Mouse (Mus musculus) midbrain, embryonic 12.5 days (tissue): Measurements from ENCODE around the gene Ktn1. TPM values are rescaled to one million over a fixed set of nuclear protein-coding genes. Genes with fewer than 3 reads are reported as not detected.

Source experiments
- ATAC-seq: fragments of 200-750 bp; cut with Nextera tagmentation; 2 replicates; pipeline ENCODE4 v1.8.0; 2017; ENCODE audit warnings: low read depth, moderate TSS enrichment, moderate library complexity; ENCODE audit not compliant: low FRiP score
- H3K27ac ChIP-seq: fragments of 300-500 bp; sonication (generic); replicated peaks from 2 replicates; pipeline ENCODE4 v1.5.1; 2016; ENCODE audit warnings: mild to moderate bottlenecking
- H3K27me3 ChIP-seq: fragments of 300-500 bp; sonication (generic); 2 replicates; pipeline ENCODE4 v1.6.1; 2016; ENCODE audit warnings: mild to moderate bottlenecking
- H3K36me3 ChIP-seq: fragments of 300-500 bp; sonication (generic); 2 replicates; pipeline ENCODE4 v1.6.1; 2016
- H3K4me1 ChIP-seq: fragments of 300-500 bp; sonication (generic); 2 replicates; pipeline ENCODE4 v1.6.1; 2016
- H3K4me2 ChIP-seq: fragments of 300-500 bp; sonication (generic); replicated peaks from 2 replicates; pipeline ENCODE4 v1.6.1; 2016; ENCODE audit warnings: mild to moderate bottlenecking, moderate library complexity
- H3K4me3 ChIP-seq: fragments of 300-500 bp; sonication (generic); 2 replicates; pipeline ENCODE4 v1.5.1; 2016; ENCODE audit warnings: mild to moderate bottlenecking
- H3K9ac ChIP-seq: fragments of 300-500 bp; sonication (generic); replicated peaks from 2 replicates; pipeline ENCODE4 v1.6.1; 2016; ENCODE audit warnings: mild to moderate bottlenecking, moderate library complexity
- H3K9me3 ChIP-seq: fragments of 300-500 bp; sonication (generic); 2 replicates; pipeline ENCODE4 v1.6.1; 2016; ENCODE audit warnings: mild to moderate bottlenecking
- WGBS: fragments of 180-500 bp; shearing (Covaris S2); methylation state at CpG from one replicate; pipeline ENCODE4 v1.1.7; 2016; 5-methylcytosine and 5-hydroxymethylcytosine counted together
- polyA plus RNA-seq: library from polyadenylated mRNA; unstranded; fragments of >200 nt; fragmentation: Nextera tagmentation; extraction: Ambion mirVana; gene quantifications from 2 replicates; pipeline ENCODE4 v1.2.1, GENCODE M21; 2016

The Ktn1 gene
- polyA plus RNA-seq, 1 experiment from 2014 or later, result 93.2 TPM

DNA sequence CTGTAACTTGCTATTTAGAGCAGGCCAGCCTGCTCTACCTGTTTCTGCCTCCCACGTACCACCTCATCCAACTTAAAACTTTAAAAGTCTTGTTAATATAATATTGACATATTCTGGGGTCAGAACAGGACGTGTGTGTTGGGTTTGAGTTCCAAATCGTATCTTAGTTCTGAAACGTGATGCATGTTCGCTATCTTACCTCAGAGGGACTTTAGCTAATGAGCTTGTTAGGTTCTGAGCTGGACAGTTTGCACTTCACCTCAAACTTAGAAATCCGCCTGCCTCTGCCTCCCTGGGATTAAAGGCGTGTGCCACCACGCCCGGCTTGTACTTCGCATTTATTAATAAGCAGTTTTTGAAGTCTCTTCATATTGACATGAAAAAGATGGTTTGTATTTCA is 34.6 kb downstream of the Ktn1 start:
- Histone ChIP-seq H3K4me2 (no peak overlapping the region), H3K9ac (no peak overlapping the region), H3K36me3 (peaks cover 79% of the 10 kb centered on the region), H3K4me3 (no peak overlapping the region), H3K27me3 (no peaks in the 10 kb centered on the region), H3K9me3 (no peaks in the 10 kb centered on the region), H3K27ac (no peak overlapping the region), H3K4me1 (no peaks in the 10 kb centered on the region)
- ATAC-seq, result no peak
- WGBS, result 94% methylated on average over 10 of the region's 10 CpGs

DNA sequence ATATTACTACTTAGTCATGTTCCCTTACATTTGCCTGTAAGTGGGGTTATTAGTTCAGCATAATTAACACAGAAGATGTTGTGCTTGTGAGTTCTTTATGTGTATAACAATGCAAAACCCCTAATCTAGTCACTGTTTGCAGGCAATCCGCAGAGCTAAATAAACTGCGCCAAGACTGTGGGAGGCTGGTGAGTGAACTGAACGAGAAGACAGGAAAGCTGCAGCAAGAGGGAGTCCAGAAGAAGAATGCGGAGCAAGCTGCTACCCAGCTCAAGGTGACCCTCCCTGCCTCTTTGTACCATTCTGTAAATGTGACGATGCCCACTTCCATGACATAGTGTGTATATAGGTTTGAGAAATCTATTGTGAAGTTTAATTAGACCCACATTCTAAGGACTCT is 36.3 kb downstream of the Ktn1 start:
- Histone ChIP-seq H3K4me2 (no peak overlapping the region), H3K36me3 (peaks cover 71% of the 10 kb centered on the region), H3K4me3 (no peak overlapping the region), H3K9me3 (no peaks in the 10 kb centered on the region), H3K4me1 (no peaks in the 10 kb centered on the region), H3K27me3 (no peaks in the 10 kb centered on the region), H3K27ac (no peak overlapping the region), H3K9ac (no peak overlapping the region)
- WGBS, result 94% methylated on average over 5 of the region's 5 CpGs
- no peak for ATAC-seq

DNA sequence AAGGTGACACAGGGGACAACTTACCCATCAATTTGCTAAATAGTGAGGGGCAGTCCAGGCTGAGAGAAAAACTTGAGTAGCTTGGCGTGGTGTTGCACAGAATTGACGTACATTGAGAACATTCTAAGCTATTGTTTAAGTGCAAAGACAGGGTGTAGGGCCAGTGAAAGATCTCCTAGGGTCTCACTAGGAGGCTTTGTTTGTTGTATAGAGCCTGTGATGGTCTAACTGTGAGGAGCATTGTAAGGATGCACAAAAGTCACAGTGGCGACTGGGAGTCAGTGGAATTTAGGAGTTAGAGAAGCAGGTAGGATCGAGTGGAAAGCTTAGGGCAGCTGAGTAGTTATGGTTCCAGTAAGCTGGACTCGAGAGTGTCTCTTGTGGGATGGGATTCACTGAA is 50.9 kb downstream of the Ktn1 start:
- 70% methylated on average over 5 of the region's 5 CpGs for WGBS
- no peak overlapping the region for H3K9ac ChIP-seq
- H3K27me3 ChIP-seq, result no peaks in the 10 kb centered on the region
- no peak overlapping the region for H3K4me3 ChIP-seq
- no peaks in the 10 kb centered on the region for H3K4me1 ChIP-seq
- peaks cover 53% of the 10 kb centered on the region for H3K36me3 ChIP-seq
- H3K4me2 ChIP-seq, result no peak overlapping the region
- H3K9me3 ChIP-seq, result no peaks in the 10 kb centered on the region
- H3K27ac ChIP-seq, result no peak overlapping the region
- ATAC-seq, result no peak

DNA sequence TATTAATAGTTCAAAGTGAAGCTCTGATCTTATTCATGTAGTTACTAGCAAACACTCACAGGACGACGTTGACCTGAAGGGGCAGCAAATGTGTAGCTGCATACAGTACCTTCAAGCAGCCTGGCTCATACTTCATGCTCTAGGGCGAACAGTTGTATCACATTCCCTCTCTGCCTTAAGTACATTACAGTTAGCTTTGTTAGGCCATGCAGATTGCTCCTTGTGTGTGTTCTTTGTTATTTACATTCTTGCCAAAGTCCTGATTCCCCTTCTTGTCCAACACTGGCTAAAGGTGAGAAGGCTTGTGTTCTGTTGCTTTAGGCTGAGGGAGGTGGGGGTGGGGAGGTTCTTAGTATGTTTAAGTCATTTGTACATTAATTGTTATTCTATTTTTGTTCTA is 61.3 kb downstream of the Ktn1 start:
- H3K4me2 ChIP-seq, result no peak overlapping the region
- H3K4me3 ChIP-seq, result no peak overlapping the region
- H3K36me3 ChIP-seq, result peaks cover 58% of the 10 kb centered on the region
- no peak for ATAC-seq
- no peaks in the 10 kb centered on the region for H3K27me3 ChIP-seq
- H3K9me3 ChIP-seq, result no peaks in the 10 kb centered on the region
- H3K9ac ChIP-seq, result no peak overlapping the region
- no peak overlapping the region for H3K27ac ChIP-seq
- 92% methylated on average over 3 of the region's 3 CpGs for WGBS
- H3K4me1 ChIP-seq, result no peaks in the 10 kb centered on the region

DNA sequence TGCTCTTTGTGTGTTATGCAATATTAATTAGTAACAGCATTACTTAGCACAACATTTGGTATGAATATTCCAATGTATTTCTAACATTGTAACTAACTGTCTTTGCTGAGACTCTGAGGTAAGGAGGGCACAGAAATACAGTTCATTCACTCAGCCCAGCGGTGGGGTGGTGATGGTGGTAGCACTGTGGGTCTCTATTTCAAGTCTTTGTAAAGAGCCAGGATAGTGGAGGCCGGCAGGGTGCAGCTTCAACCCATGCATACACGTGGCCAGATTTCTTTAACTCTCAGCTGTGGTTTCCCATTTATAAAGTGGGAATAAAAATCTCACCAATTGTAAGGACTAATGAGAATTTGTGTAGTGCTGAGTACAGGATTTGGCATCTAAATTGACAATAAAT is 67.5 kb downstream of the Ktn1 start:
- no peaks in the 10 kb centered on the region for H3K4me1 ChIP-seq
- no peak overlapping the region for H3K4me3 ChIP-seq
- peaks cover 28% of the 10 kb centered on the region for H3K36me3 ChIP-seq
- no peaks in the 10 kb centered on the region for H3K27me3 ChIP-seq
- no peaks in the 10 kb centered on the region for H3K9me3 ChIP-seq
- 86% methylated on average over 3 of the region's 3 CpGs for WGBS
- no peak overlapping the region for H3K4me2 ChIP-seq
- no peak overlapping the region for H3K9ac ChIP-seq
- no peak for ATAC-seq
- H3K27ac ChIP-seq, result no peak overlapping the region

DNA sequence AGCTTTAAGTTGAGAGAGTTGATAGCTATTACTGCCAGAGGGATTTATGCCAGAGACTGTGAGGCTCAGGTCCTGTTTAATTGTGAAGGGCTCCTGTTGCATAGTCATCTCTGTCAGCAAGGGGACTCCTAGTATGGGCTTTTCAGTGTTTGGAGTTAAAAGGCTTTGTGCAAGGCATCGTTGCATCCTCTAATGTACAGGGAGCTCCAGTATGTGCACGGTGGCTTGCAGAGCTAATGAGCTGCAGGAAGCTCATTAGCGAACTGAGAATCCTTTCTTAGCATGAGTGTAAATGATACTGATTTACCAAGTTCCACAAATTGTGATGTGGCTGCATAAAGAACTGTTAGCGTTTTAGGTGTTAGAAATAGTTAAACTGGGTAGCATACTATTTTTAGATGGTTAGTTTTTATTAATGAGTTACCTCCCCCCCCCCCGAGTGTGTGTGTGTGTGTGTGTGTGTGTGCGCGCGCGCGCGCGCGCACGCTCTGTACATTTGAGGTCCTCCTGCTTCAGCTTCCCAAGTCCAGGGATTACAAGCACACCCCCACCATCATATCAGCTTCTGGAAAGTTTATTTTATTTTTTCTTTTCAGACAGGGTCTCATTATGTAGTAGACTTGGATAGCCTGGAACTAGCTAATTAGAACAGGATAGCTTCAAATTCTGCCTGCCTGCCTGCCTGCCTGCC is 69.8 kb downstream of the Ktn1 start:
- H3K4me3 ChIP-seq, result no peak overlapping the region
- no peaks in the 10 kb centered on the region for H3K4me1 ChIP-seq
- no peaks in the 10 kb centered on the region for H3K27me3 ChIP-seq
- peaks cover 37% of the 10 kb centered on the region for H3K36me3 ChIP-seq
- H3K27ac ChIP-seq, result no peak overlapping the region
- H3K9me3 ChIP-seq, result no peaks in the 10 kb centered on the region
- WGBS, result 94% methylated on average over 14 of the region's 14 CpGs
- no peak overlapping the region for H3K9ac ChIP-seq
- ATAC-seq, result no peak
- no peak overlapping the region for H3K4me2 ChIP-seq

DNA sequence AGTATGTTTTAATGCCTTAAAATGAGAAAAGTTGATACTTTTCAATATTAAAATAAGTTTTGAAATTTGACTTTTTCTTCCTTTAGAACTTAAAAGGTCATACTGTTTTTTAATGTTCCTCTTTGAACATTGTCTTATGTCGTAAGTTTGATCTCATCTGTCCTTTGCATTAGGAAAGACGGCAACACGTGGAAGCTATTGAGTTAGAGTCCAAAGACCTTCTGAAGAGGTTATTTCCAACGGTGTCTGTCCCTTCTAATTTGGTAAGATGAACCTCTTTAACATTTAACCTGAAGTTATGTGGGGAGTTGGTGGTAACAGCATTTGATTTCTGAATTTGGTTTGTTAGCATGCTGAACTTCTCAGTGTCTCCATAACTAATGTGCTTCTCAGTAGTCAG is 71.8 kb downstream of the Ktn1 start:
- no peak overlapping the region for H3K4me2 ChIP-seq
- no peaks in the 10 kb centered on the region for H3K27me3 ChIP-seq
- no peak overlapping the region for H3K9ac ChIP-seq
- no peaks in the 10 kb centered on the region for H3K4me1 ChIP-seq
- H3K4me3 ChIP-seq, result no peak overlapping the region
- no peak overlapping the region for H3K27ac ChIP-seq
- peaks cover 42% of the 10 kb centered on the region for H3K36me3 ChIP-seq
- whole genome bisulfite sequencing, result 94% methylated on average over 4 of the region's 4 CpGs
- H3K9me3 ChIP-seq, result no peaks in the 10 kb centered on the region
- no peak for ATAC-seq

DNA sequence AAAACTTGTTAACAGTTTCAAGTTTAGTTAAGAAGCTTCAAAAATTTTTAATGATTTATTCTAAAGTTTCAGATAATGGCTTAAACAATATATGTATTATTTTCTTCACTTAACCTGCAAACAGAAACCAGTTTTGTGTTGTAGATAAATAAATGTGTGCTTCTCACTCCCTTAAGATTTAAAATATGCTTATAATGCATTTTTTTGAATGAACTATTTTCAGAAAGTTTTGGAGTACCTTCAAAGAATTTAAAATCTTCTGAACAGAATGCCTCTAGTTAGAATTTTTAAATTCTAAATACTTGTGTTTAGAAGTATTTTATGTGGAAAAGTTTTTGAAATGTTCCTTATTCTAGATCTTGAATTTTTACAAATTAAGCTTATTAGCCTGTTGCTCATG is 74.8 kb downstream of the Ktn1 start:
- no peak for ATAC-seq
- H3K36me3 ChIP-seq, result peaks cover 56% of the 10 kb centered on the region
- no peak overlapping the region for H3K27ac ChIP-seq
- H3K4me3 ChIP-seq, result no peak overlapping the region
- no peaks in the 10 kb centered on the region for H3K27me3 ChIP-seq
- H3K9ac ChIP-seq, result no peak overlapping the region
- H3K4me2 ChIP-seq, result no peak overlapping the region
- no peaks in the 10 kb centered on the region for H3K9me3 ChIP-seq
- H3K4me1 ChIP-seq, result no peaks in the 10 kb centered on the region

DNA sequence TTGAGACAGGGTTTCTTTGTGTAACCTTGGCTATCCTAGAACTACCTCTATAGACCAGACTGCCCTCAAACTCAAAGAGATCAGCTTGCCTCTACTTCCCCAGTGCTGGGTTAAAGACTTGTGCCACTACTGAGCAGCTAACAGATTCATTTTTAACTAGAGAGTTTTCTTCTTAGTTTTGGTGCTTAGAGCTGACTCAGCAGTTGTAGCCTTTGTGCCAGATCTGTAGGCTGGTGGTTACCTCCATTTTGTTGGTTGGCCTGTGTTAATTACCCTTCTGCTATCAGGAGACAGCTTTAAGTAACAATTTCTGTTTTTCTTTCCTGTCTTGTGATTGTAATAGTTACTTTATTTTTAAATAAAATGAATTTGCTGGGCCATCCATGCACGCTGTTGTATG is 80.3 kb downstream of the Ktn1 start:
- no peak overlapping the region for H3K9ac ChIP-seq
- peaks cover 86% of the 10 kb centered on the region for H3K36me3 ChIP-seq
- H3K4me1 ChIP-seq, result no peaks in the 10 kb centered on the region
- no peak for ATAC-seq
- no peaks in the 10 kb centered on the region for H3K9me3 ChIP-seq
- H3K4me2 ChIP-seq, result no peak overlapping the region
- H3K27ac ChIP-seq, result no peak overlapping the region
- H3K27me3 ChIP-seq, result no peaks in the 10 kb centered on the region
- 100% methylated on average over 1 of the region's 1 CpGs for WGBS
- no peak overlapping the region for H3K4me3 ChIP-seq

DNA sequence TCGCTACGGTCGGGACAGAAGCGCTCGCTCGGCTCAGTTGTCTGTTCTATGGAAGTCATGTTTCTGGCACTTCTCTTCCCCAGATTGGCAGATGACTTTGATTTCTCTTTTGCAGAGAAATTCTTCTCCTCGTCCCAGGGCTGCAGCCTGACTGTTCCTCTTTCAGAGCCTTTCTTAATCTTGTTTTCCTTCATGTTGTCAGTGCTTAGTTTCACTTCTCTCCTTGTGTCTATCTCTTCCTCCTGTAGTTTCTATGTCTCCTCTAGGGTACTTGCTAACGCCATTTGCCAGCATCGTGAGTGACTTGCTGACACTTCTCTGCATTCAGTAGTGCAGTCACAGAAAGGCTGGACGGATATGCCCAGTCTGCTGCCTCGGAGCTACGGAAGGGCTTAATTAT is 87.1 kb downstream of the Ktn1 start:
- ATAC-seq, result no peak
- Histone ChIP-seq H3K27me3 (no peaks in the 10 kb centered on the region), H3K27ac (no peak overlapping the region), H3K4me3 (no peak overlapping the region), H3K9me3 (no peaks in the 10 kb centered on the region), H3K9ac (no peak overlapping the region), H3K4me2 (no peak overlapping the region), H3K4me1 (no peaks in the 10 kb centered on the region), H3K36me3 (peaks cover 64% of the 10 kb centered on the region)
- WGBS, result 93% methylated on average over 12 of the region's 12 CpGs

DNA sequence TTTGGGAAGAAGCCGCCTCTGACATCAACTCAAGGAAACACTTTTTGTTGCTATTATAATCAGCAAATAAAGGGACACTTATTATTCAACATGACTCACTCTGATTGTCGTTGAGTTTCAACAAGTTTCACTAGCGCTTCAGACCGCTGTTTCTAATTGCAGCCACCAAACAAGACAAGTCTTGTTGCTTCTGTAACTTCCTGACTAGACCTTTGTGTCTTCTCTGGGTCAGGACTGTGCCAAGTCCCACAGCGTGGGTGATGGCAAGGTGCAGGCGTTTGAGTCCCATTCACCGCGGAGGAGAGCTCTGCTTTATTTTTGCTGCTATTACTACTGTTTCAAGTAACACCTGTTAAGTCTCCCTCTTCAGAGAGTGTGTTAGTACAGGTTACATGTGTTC is 88.2 kb downstream of the Ktn1 start:
- no peak overlapping the region for H3K27ac ChIP-seq
- H3K4me1 ChIP-seq, result no peaks in the 10 kb centered on the region
- H3K36me3 ChIP-seq, result peaks cover 54% of the 10 kb centered on the region
- no peak overlapping the region for H3K4me2 ChIP-seq
- no peaks in the 10 kb centered on the region for H3K9me3 ChIP-seq
- no peaks in the 10 kb centered on the region for H3K27me3 ChIP-seq
- H3K4me3 ChIP-seq, result no peak overlapping the region
- WGBS, result 96% methylated on average over 8 of the region's 8 CpGs
- no peak for ATAC-seq
- H3K9ac ChIP-seq, result no peak overlapping the region

DNA sequence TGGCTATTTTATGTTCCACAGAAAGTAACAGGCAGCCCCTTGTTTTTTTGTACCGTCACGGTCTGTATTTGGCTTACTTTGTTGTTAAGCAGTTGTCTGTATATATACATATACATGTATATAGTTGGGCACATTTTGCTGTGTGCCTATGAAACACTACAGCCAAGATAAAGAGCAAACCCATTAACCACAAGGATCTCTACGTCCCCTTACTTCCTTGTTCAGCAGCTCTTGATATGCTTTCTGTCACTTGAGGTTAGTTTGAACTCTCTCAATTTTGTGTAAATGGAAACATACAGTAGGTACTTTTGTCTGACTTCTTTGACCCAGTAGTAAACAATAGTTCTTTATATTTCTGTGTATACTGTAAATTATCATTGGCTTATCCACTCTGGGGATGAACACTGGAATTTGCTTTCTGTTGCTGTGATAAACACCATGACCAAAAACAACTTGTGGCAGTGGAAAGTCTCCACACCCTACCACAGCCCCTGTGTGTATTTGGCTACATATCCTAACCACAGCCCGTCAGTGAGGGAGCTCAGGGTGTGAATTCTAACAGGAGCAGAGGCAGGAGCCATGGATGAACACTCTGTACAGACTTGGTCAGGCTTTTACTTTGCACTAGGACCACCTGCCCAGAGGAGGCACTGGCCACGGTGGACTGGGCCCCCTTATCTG is 92.2 kb downstream of the Ktn1 start:
- ATAC-seq, result no peak
- H3K9ac ChIP-seq, result no peak overlapping the region
- no peak overlapping the region for H3K4me3 ChIP-seq
- WGBS, result 97% methylated on average over 5 of the region's 5 CpGs
- no peaks in the 10 kb centered on the region for H3K4me1 ChIP-seq
- H3K9me3 ChIP-seq, result no peaks in the 10 kb centered on the region
- H3K4me2 ChIP-seq, result no peak overlapping the region
- H3K27me3 ChIP-seq, result no peaks in the 10 kb centered on the region
- no peak overlapping the region for H3K27ac ChIP-seq
- H3K36me3 ChIP-seq, result peaks cover 28% of the 10 kb centered on the region

DNA sequence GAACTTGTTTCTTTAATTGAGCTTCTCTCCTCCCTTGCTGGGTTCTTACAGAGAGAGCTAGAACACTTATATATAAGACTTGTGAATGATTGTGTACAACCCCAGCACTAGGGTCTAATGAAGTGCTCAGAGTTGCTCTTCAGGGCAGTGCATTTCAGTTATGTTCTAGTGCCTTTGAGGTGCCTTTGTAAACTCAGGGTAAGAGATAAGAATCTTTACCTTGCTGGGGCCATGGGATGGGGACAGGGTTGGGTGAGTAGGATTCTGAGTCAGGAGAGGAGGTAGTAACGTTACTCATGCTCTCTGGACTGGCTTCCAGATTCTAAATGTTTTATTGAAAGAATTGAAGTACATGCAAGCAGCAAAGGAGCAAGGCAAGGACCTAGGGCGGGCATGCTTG is 92.8 kb downstream of the Ktn1 start:
- H3K27ac ChIP-seq, result no peak overlapping the region
- H3K9ac ChIP-seq, result no peak overlapping the region
- H3K4me3 ChIP-seq, result no peak overlapping the region
- ATAC-seq, result no peak
- no peak overlapping the region for H3K4me2 ChIP-seq
- H3K36me3 ChIP-seq, result peaks cover 22% of the 10 kb centered on the region
- H3K9me3 ChIP-seq, result no peaks in the 10 kb centered on the region
- no peaks in the 10 kb centered on the region for H3K27me3 ChIP-seq
- H3K4me1 ChIP-seq, result no peaks in the 10 kb centered on the region
- WGBS, result 92% methylated on average over 2 of the region's 2 CpGs
